Mouse (Mus musculus): ENCODE measurements around the gene Ufsp2. TPM values are rescaled to one million over a fixed set of nuclear protein-coding genes. Genes with fewer than 3 reads are reported as not detected.

The Ufsp2 gene
- total RNA-seq, 1 experiment from 2014 or later = 108 TPM

- no peak for ATAC-seq (replicated peaks; ENCODE audit: low read depth, poor library complexity, severe bottlenecking)
These were observed 35.0 kb downstream of the Ufsp2 start for GRCm38 (mm10) chr8:46010306-46010705.

GRCm38 (mm10) chr8:46010746-46011680, 35.7 kb downstream of the Ufsp2 start:
- no peak for ATAC-seq (replicated peaks; ENCODE audit: low read depth, poor library complexity, severe bottlenecking)

GRCm38 (mm10) chr8:46022203-46022602, 46.9 kb downstream of the Ufsp2 start:
- no peak for ATAC-seq (replicated peaks; ENCODE audit: low read depth, poor library complexity, severe bottlenecking)

- no peak for ATAC-seq (replicated peaks; ENCODE audit: low read depth, poor library complexity, severe bottlenecking)
These were observed 47.4 kb downstream of the Ufsp2 start for GRCm38 (mm10) chr8:46022758-46023157.

GRCm38 (mm10) chr8:46024392-46024791, 49.1 kb downstream of the Ufsp2 start:
- ATAC-seq (replicated peaks; ENCODE audit: low read depth, poor library complexity, severe bottlenecking) = no peak

- no peak for ATAC-seq (replicated peaks; ENCODE audit: low read depth, poor library complexity, severe bottlenecking)
These were observed 60.9 kb downstream of the Ufsp2 start for GRCm38 (mm10) chr8:46036217-46036616.

GRCm38 (mm10) chr8:46039666-46040065, 64.3 kb downstream of the Ufsp2 start:
- no peak for ATAC-seq (replicated peaks; ENCODE audit: low read depth, poor library complexity, severe bottlenecking)

GRCm38 (mm10) chr8:46040260-46040659, 64.9 kb downstream of the Ufsp2 start:
- no peak for ATAC-seq (replicated peaks; ENCODE audit: low read depth, poor library complexity, severe bottlenecking)

Other genes with a start within 250 kb of the Ufsp2 start
- 0.29 TPM in 1 of 2 replicates, not detected in the other for gene Pdlim3, start 90.1 kb upstream of the Ufsp2 start, total RNA-seq (2017)
- gene Ccdc110, start 40.9 kb upstream of the Ufsp2 start, total RNA-seq (2017) = not detected in 2 replicates
- 1.1 and 3.2 TPM in 2 replicates for gene 1700029J07Rik, start 276 bp upstream of the Ufsp2 start, total RNA-seq (2017)
- gene Lrp2bp, start 23.8 kb downstream of the Ufsp2 start, total RNA-seq (2017) = 0.05 TPM in 1 of 2 replicates, not detected in the other
- 2.2 and 8.3 TPM in 2 replicates for gene Ankrd37, start 30.2 kb downstream of the Ufsp2 start, total RNA-seq (2017)
- gene Cfap97, start 176.2 kb downstream of the Ufsp2 start, total RNA-seq (2017) = 29.2 and 40.7 TPM in 2 replicates
- 10.9 and 12.3 TPM in 2 replicates for gene Snx25, start 176.6 kb downstream of the Ufsp2 start, total RNA-seq (2017)
- 159 and 178 TPM in 2 replicates for gene Slc25a4, start 235.8 kb downstream of the Ufsp2 start, total RNA-seq (2017)